Mouse (Mus musculus) ES-Bruce4 (cell line): Measurements from ENCODE around the gene Nat8.

Source experiments
- CTCF ChIP-seq: IDR thresholded peaks from one replicate; pipeline ENCODE4 v1.8.1; 2011; ENCODE audit warnings: low read depth, low read length
- EP300 ChIP-seq: IDR thresholded peaks from 2 replicates; pipeline ENCODE4 v1.6.1; 2011; ENCODE audit warnings: low read depth, low read length; ENCODE audit not compliant: insufficient read depth
- POLR2A ChIP-seq: IDR thresholded peaks from one replicate; pipeline ENCODE4 v1.8.1; 2011; ENCODE audit warnings: low read length; ENCODE audit not compliant: insufficient read depth

- TF ChIP-seq POLR2A: no peak
- no peak for TF ChIP-seq CTCF
- no peak for TF ChIP-seq EP300
These were observed 19.3 kb upstream of the Nat8 start for GRCm38 (mm10) chr6:85851062-85851773.
